Mouse (Mus musculus) ES-E14 (cell line): ENCODE measurements around the gene Usp8.

ENCODE experiments used
- CHD2 ChIP-seq: IDR thresholded peaks from 2 replicates; pipeline ENCODE4 v1.6.1; 2014; ENCODE audit warnings: mild to moderate bottlenecking, low read depth, low read length, inconsistent platforms
- HCFC1 ChIP-seq: IDR thresholded peaks from 2 replicates; pipeline ENCODE4 v1.6.1; 2012; ENCODE audit warnings: low read length, inconsistent platforms, borderline replicate concordance; ENCODE audit not compliant: insufficient read depth
- MAFK ChIP-seq: IDR thresholded peaks from 2 replicates; pipeline ENCODE4 v1.6.1; 2014; ENCODE audit warnings: mild to moderate bottlenecking, low read depth, low read length, inconsistent platforms; ENCODE audit not compliant: insufficient read depth
- ZC3H11A ChIP-seq: IDR thresholded peaks from 2 replicates; pipeline ENCODE4 v1.6.1; 2012; ENCODE audit warnings: low read depth, mild to moderate bottlenecking, inconsistent platforms, low read length, borderline replicate concordance

- no peak for TF ChIP-seq MAFK
- no peak for TF ChIP-seq ZC3H11A
- TF ChIP-seq HCFC1, result no peak
- no peak for TF ChIP-seq CHD2
Observed at GRCm38 (mm10) chr2:126663481-126663880, 43.6 kb upstream of the Usp8 start.
